Mouse (Mus musculus): Measurements from ENCODE around the gene Wdr25.

Gene Wdr25

DNA sequence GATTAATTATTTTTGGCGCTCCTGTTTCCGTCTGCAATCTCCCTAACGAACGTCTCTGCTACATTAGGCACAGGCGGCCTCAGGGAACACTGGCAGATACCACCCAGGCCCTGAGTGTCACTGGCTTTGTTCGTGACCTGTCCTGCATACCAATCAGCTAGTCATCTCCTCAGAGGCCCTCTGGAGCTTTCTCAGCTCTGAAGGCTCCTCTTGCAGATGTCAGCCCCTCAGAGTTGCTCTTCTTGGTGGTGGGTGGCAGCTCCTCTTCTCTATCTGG, 89.2 kb downstream of the Wdr25 start:
- intact Hi-C loops (cut with DNase I) = no loop called here

- intact Hi-C loops (cut with DNase I) = no loop called here
These were observed 90.1 kb downstream of the Wdr25 start for GRCm38 (mm10) chr12:108983496-108983895.

DNA sequence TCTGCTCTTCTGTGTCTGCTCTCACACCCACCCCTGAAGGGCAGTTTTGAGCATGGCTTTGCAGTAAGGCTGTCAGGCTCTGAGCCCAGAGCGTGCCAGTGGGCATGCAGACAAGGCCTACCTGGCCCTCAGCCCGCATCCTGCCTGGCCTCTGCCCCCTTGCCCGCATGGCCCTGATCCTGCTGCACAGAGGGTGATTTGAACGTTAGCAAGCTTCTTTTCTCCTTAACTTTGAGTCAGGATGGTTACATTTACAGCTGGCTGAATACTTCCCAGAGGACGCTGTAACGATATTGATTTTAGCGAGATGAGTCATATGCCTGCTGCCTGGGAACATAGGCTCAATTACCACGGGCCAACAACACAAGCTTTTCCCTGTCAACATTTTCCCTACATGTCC, 91.0 kb downstream of the Wdr25 start:
- intact Hi-C loops (cut with DNase I) = no loop called here

DNA sequence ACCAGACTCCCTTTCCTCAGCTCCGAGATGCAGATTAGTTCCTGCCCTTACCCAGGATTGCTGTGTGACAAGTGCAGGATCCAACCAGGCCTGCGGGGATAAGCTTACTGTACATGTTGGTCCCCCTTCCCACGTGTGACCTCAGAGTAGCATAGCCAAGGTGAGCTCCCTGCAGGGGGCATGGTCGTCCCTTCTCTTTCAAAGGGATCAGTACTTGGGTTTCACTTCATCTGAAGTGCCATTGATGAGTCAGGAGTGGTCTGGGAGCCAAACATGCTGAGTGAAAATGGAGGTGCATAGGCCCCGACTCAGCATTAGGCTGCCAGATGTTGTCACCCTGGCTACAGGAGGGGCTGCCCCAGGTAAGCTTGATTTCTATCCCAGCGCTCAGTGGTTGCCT, 91.6 kb downstream of the Wdr25 start:
- intact Hi-C loops (cut with DNase I) = no loop called here

GRCm38 (mm10) chr12:108987448-108987847, 94.0 kb downstream of the Wdr25 start:
- intact Hi-C loops (cut with DNase I) = no loop called here

GRCm38 (mm10) chr12:108990425-108990824, 97.0 kb downstream of the Wdr25 start:
- intact Hi-C loops (cut with DNase I) = no loop called here

DNA sequence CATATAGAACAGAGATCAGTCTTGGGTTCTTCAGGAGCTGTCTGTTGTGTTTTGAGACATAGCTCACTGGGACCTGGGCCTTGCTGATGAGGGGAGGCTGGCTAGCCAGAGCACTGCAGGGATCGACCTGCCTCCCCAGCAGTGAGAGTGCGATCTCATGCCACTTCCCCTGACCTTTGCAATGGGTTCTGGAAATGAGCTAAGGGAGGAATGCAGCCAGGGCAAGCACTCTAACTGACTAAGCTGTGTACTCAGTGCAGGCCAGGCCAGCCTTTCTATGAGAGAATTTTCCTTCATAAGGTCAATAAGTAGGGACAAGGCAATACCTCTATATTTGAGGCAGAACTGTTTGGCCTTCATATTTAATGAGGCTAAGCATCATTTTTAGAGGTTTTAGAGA, 99.6 kb downstream of the Wdr25 start:
- intact Hi-C loops (cut with DNase I) = no loop called here

GRCm38 (mm10) chr12:108994436-108995031, 101.1 kb downstream of the Wdr25 start:
- intact Hi-C loops (cut with DNase I) = no loop called here

DNA sequence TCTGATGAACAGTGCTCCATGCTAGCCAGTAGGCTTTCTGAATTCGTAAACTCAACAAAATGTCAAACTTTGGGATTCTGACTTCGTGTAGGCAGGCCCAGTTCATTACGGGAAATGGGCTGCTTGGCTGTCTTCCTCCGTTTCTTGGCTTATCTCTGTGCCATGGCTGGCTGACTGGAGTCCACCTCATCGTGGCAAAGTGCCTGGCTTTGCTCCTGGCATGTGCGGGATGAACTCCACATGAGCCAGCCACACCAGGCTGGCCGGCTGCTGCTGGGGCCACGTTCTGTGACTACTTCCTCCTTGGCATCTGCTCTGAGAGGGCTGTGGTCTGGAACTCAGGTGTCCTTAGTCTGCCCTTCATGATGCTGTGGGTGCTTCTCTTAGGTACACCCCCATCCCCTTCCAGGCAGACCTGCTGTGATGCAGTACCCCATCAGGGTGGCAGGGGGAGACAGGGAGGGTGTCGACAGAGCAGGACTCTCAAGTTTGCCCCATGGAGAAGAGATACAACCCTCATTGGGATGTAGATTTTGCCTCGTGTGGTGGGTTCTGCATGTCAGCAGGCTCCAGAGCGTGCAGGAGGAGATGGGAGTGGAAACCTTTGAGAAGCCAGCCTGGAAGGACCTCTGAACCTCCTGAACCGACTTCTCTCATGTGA, 102.7 kb downstream of the Wdr25 start:
- intact Hi-C loops (cut with DNase I) = no loop called here

GRCm38 (mm10) chr12:108997249-108997648, 103.8 kb downstream of the Wdr25 start:
- intact Hi-C loops (cut with DNase I) = no loop called here

DNA sequence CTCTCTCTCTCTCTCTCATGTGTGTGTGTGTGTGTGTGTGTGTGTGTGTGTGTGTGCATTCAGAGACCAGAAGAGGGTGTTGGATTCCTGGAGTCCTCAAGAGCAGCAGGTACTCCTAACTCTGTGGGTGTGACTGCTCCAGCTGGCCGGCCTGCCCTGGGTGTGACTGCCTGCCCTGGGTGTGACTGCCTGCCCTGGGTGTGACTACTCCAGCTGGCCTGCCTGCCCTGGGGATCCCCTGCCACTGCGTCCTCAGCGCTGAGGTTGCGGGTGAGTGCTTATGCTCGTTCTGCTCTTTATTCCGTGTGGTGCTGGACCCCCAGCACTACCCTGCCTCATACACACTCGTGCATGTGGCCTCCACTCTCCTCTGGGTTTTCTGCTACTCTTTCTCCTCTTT, 109.5 kb downstream of the Wdr25 start:
- intact Hi-C loops (cut with DNase I) = no loop called here

- intact Hi-C loops (cut with DNase I) = no loop called here
These were observed 116.7 kb downstream of the Wdr25 start for GRCm38 (mm10) chr12:109010070-109010649.

DNA sequence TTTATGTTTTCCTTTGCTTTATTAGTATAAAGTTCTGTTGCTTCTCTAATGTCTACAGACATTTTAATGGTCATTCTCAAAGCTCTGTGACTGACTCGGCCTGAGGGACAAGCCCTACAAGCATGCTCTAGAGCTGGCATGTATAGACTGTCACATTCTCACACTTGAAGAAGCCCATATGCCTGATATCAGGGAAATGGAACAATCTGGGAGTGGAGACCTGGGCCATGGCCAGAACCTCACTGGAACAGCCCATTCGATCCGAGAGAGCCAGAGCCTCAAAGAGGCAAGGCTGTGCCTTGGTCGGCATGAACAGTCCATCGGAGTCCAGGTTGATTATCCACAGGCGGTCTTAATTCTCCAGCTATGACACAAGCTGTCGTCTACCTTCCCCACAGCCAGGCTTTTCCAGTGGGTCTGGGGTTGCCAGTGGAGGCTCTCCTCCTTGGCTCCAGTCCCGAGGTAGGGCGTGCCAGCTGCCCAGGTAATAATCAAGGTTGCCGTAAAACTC, 128.8 kb downstream of the Wdr25 start:
- intact Hi-C loops (cut with DNase I) = no loop called here

DNA sequence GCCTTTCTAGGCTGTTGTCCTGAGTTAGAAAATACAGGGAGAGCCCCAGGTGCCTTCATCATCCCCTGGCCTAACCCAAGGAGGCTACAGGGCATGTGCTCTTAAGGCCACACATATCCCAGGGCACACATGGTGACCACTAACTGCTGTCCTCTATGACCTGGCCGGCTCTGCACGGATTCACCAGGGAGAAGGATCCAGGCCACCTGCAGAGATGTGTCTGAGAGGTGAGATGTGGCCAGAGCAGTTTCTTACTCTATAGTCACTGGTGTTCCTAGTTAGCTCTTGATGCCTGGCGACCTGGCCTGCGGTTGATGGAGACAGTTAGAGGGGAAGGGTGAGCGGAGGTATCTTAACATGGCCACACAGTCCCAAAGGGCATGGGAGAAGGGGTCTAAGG, 129.5 kb downstream of the Wdr25 start:
- intact Hi-C loops (cut with DNase I) = no loop called here

DNA sequence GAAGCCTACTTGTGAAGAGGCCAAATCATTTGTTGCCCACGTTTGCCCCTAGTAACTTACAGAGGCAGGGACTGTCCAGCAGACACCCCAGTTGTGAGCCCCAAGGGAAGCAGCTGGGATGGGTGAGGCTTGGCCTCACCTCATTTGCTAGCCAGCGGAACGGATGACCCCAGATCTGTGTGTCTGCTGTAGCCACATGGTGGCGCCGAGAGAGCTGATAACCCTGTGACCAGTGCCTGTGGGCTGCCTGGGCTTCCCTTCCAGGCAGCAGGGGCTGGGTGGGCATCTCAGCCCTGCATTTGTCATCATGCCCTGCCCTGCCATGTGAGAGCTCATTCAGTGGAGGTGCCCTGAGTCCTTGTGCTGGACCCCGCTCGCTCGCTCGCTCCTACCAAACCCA, 130.3 kb downstream of the Wdr25 start:
- intact Hi-C loops (cut with DNase I) = no loop called here

GRCm38 (mm10) chr12:109037026-109037425, 143.6 kb downstream of the Wdr25 start:
- intact Hi-C loops (cut with DNase I) = no loop called here

DNA sequence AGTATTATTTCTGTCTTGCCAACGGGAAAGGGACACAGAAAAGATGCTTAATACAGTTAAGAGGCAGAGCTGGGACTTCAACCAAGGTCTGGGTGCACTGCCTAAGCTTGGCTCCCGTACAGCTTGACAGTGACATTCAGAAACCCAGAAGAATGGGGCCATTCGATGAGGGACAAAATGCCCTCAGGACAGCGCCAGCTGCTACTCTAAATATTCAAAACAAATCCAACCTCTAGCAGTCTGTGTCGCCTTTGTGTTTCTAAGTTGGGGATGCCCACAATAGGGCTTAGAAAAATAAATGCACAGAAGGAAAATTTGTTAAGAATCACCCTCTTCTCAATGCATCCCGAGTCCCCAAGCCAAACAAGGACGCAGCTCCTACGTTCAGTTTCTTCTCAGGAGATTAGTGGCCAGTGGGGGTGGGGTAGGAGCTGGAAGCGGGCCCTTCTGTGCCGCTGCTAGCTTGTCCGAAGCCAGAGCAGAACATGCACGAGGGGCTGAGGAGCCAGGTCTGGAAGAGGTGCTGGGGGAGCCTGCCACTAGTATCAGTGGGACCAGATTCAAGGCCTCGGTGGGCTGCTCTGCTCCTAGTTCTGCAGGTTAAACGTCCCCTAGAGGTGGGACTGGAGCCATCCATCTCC, 144.9 kb downstream of the Wdr25 start:
- intact Hi-C loops (cut with DNase I) = no loop called here

DNA sequence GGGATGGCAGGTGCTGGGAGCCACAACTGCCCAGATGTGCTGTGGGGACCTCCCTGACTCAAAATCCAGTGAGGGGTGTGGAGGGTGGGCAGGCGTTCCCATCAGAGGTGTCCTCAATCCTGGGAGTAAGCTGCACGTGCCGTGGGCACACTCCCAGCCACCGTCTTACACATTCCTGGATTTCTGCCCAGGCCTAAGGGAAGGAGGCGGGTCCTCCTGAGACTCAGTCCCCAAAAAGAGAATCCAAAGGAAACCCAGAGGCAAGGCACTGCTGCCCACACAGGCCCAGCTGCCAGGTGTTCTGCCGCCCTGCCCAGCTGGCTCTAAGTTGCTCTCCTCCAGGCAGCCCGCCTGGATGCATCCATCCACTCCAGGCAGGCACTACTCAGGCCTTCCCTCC, 145.9 kb downstream of the Wdr25 start:
- intact Hi-C loops (cut with DNase I) = no loop called here

DNA sequence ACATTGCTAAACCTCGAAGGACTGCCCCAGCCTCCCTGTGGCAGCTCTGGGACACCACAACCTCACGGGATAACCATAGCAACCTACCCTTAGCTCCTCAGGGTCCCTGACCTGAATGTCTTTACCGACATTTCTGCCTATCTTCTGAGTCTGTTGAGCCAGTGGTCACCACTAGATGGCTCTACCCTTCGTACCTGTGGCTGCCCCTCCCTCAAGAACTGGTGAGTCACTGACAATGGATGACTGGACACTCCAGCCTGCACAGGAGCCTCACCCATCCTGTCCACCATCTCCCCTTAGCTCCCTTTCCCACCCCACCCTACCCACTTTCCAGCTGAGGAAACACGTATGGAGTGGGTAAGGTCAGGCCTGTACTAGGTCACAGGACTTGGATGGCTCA, 151.1 kb downstream of the Wdr25 start:
- intact Hi-C loops (cut with DNase I) = loop anchor here (10.0 kb wide), 1 partner anchor 350 kb away; no protein-coding TSS in a partner anchor

GRCm38 (mm10) chr12:109045581-109045980, 152.2 kb downstream of the Wdr25 start:
- intact Hi-C loops (cut with DNase I) = loop anchor here (10.0 kb wide), 1 partner anchor 349 kb away; no protein-coding TSS in a partner anchor

DNA sequence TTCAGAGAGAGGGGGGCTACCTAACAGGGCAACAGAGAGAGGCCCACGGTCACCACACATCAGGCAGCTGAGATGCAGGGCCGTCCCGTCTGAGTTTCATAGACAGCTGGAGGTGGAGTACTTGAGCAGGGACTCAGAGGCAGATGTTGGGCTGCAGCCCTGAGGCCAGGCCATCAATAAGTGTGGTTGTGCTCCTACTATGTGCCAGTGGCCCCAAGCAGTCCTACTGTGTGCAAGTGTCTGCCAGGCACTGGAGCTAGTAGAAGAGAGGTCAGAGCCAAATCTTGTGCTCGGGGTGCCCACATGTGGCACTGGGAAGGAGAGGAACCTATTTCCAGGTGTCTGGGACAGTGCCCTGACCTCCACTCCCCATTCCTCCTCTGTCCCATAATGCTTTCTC, 156.5 kb downstream of the Wdr25 start:
- intact Hi-C loops (cut with DNase I) = loop anchor here (10.0 kb wide), 1 partner anchor 345 kb away; no protein-coding TSS in a partner anchor

DNA sequence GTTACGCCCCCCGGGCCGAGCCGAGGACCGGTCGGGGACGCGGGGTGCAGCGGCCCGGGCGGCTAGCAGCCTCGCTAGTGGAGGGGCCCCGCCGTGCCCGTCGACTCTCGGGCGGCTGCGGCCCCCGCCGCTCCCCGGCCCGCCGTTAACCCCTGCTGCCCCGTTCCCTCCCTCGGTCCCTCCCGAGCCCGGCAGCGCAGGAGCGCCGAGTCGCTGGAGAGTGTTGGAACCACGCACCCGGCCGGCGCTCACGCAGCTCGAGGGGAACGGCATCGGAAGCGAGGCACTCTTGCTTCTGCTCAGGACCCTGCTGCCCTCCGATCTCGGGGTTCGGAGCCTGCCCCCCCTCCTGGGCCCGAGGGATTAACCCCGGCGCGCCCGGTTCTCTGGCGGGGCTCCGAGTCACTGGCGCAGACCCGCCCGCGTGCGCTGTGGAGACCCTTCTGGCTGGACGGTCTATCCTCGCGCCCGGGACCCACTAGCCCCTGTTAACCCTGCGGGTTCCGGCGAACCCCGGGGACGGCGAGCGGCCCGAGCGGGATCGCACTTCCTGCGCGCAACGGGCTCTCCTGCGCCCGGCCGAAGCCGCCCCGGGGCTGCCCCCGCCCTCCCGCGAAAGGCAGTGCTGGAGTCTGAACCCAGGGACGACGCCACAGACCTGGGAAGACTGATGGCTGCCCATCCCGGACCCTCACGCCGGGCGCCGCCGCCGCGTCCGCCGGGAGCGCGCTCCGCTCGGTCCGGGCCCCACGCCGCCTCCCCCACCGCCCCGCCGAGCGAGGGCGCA, 159.8 kb downstream of the Wdr25 start:
- intact Hi-C loops (cut with DNase I) = no loop called here
